Mouse (Mus musculus) limb, embryonic 10.5 days (tissue): ENCODE data around the gene Gm10715. TPM values are rescaled to one million over a fixed set of nuclear protein-coding genes. Genes with fewer than 3 reads are reported as not detected.
"Not testable (repeated sequence)": the region's sequence is repeated elsewhere in the genome, so short reads cannot be mapped to it uniquely, and the experiment has no call there.

ENCODE experiments used
- DNase-seq: peaks from one replicate; pipeline ENCODE4 v3.0.0-alpha.2; 2017; ENCODE audit warnings: low spot score
- H3K27ac ChIP-seq: fragments of 300-500 bp; sonication (generic); 2 replicates; pipeline ENCODE4 v1.5.1; 2016; ENCODE audit warnings: mild to moderate bottlenecking
- H3K27me3 ChIP-seq: fragments of 300-500 bp; sonication (generic); 2 replicates; pipeline ENCODE4 v1.6.1; 2016; ENCODE audit warnings: low read depth, mild to moderate bottlenecking; ENCODE audit not compliant: poor library complexity, severe bottlenecking
- H3K36me3 ChIP-seq: fragments of 300-500 bp; sonication (generic); 2 replicates; pipeline ENCODE4 v1.6.1; 2016; ENCODE audit warnings: mild to moderate bottlenecking, moderate library complexity
- H3K4me1 ChIP-seq: fragments of 300-500 bp; sonication (generic); 2 replicates; pipeline ENCODE4 v1.6.1; 2016
- H3K4me3 ChIP-seq: fragments of 300-500 bp; sonication (generic); 2 replicates; pipeline ENCODE4 v1.5.1; 2016; ENCODE audit warnings: mild to moderate bottlenecking, moderate library complexity
- H3K9me3 ChIP-seq: fragments of 300-500 bp; sonication (generic); replicated peaks from 2 replicates; pipeline ENCODE4 v1.6.1; 2016; ENCODE audit warnings: mild to moderate bottlenecking
- WGBS: fragments of 180-500 bp; shearing (Covaris S2); methylation state at CpG from one replicate; pipeline ENCODE4 v1.1.7; 2016; 5-methylcytosine and 5-hydroxymethylcytosine counted together
- polyA plus RNA-seq: library from polyadenylated mRNA; unstranded; fragments of >200 nt; fragmentation: Nextera tagmentation; extraction: Ambion mirVana; gene quantifications from 2 replicates; pipeline ENCODE4 v1.2.1, GENCODE M21; 2016

Gene Gm10715
- not detected in 2 replicates for polyA plus RNA-seq

GRCm38 (mm10) chr9:3036577-3036976 lies at the start of gene Gm10715:
Gene Gm10715, plus strand, starts transcription at chr9:3036877.
- H3K4me3 ChIP-seq, DNase-seq, H3K27ac ChIP-seq, H3K27me3 ChIP-seq, H3K4me1 ChIP-seq, H3K9me3 ChIP-seq, H3K36me3 ChIP-seq: not testable (repeated sequence)
- 82% methylated on average over 8 of the region's 8 CpGs for WGBS

DNA sequence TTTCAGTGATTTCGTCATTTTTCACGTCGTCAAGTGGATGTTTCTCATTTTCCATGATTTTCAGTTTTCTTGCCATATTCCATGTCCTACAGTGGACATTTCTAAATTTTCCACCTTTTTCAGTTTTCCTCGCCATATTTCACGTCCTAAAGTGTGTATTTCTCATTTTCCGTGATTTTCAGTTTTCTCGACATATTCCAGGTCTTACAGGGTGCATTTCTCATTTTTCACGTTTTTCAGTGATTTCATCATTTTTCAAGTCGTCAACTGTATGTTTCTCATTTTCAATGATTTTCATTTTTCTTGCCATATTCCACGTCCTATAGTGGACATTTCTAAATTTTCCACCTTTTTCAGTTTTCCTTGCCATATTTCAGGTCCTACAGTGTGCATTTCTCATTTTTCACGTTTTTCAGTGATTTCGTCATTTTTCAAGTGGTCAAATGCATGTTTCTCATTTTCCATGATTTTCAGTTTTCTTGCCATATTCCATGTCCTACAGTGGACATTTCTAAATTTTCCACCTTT lies 36.2 kb upstream of the Gm10715 start, which contains the start of gene Gm10722:
TSS of gene Gm10722 (plus strand) at position 478 of the 528 bp plus-strand sequence.
- 75% methylated on average over 12 of the region's 12 CpGs for WGBS
- not testable (repeated sequence) for H3K36me3 ChIP-seq

DNA sequence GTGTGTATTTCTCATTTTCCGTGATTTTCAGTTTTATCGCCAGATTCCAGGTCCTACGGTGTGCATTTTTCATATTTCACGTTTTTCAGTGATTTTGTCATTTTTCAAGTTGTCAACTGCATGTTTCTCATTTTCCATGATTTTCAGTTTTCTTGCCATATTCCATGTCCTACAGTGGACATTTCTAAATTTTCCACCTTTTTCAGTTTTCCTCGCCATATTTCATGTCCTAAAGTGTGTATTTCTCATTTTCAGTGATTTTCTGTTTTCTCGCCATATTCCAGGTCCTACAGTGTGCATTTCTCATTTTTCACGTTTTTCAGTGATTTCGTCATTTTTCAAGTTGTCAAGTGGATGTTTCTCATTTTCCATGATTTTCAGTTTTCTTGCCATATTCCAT lies 35.7 kb upstream of the Gm10715 start:
- H3K4me3 ChIP-seq, H3K36me3 ChIP-seq, DNase-seq, H3K27ac ChIP-seq, H3K9me3 ChIP-seq, H3K27me3 ChIP-seq, H3K4me1 ChIP-seq: not testable (repeated sequence)
- 66% methylated on average over 8 of the region's 8 CpGs for WGBS

More for the DNA sequence above, 36.2 kb upstream of the Gm10715 start, which contains the start of gene Gm10722:
- peak; percentile 27 for DNase-seq
- H3K4me3 ChIP-seq, H3K27ac ChIP-seq, H3K9me3 ChIP-seq, H3K4me1 ChIP-seq, H3K27me3 ChIP-seq: not testable (repeated sequence)

DNA sequence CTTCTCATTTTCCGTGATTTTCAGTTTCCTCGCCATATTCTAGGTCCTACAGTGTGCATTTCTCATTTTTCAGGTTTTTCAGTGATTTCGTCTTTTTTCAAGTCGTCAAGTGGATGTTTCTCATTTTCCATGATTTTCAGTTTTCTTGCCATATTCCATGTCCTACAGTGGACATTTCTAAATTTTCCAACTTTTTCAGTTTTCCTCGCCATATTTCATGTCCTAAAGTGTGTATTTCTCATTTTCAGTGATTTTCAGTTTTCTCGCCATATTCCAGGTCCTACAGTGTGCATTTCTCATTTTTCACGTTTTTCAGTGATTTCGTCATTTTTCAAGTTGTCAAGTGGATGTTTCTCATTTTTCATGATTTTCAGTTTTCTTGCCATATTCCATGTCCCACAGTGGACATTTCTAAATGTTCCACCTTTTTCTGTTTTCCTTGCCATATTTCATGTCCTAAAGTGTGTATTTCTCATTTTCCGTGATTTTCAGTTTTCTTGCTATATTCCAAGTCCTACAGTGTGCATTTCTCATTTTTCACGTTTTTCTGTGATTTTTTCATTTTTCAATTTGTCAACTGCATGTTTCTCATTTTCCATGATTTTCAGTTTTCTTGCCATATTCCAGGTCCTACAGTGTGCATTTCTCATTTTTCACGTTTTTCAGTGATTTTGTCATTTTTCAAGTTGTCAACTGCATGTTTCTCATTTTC lies 34.6 kb upstream of the Gm10715 start:
- not testable (repeated sequence) for H3K4me1 ChIP-seq, H3K36me3 ChIP-seq, H3K4me3 ChIP-seq, H3K27ac ChIP-seq, H3K27me3 ChIP-seq, H3K9me3 ChIP-seq
- DNase-seq, result peak; percentile 14
- WGBS, result 69% methylated on average over 9 of the region's 11 CpGs

GRCm38 (mm10) chr9:3002794-3003396 lies 33.8 kb upstream of the Gm10715 start, which contains the start of gene Gm11168:
Gene Gm11168, plus strand, starts transcription at chr9:3003346.
- H3K9me3 ChIP-seq, H3K4me1 ChIP-seq, H3K27me3 ChIP-seq, H3K27ac ChIP-seq, H3K4me3 ChIP-seq, DNase-seq, H3K36me3 ChIP-seq: not testable (repeated sequence)
- WGBS, result 77% methylated on average over 6 of the region's 14 CpGs

DNA sequence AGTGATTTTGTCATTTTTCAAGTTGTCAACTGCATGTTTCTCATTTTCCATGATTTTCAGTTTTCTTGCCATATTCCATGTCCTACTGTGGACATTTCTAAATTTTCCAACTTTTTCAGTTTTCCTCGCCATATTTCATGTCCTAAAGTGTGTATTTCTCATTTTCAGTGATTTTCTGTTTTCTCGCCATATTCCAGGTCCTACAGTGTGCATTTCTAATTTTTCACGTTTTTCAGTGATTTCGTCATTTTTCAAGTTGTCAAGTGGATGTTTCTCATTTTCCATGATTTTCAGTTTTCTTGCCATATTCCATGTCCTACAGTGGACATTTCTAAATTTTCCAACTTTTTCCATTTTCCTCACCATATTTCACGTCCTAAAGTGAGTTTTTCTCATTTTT lies 30.5 kb upstream of the Gm10715 start:
- H3K27ac ChIP-seq, H3K27me3 ChIP-seq, H3K4me3 ChIP-seq, H3K9me3 ChIP-seq, DNase-seq, H3K4me1 ChIP-seq, H3K36me3 ChIP-seq: not testable (repeated sequence)
- WGBS, result 86% methylated on average over 1 of the region's 5 CpGs

DNA sequence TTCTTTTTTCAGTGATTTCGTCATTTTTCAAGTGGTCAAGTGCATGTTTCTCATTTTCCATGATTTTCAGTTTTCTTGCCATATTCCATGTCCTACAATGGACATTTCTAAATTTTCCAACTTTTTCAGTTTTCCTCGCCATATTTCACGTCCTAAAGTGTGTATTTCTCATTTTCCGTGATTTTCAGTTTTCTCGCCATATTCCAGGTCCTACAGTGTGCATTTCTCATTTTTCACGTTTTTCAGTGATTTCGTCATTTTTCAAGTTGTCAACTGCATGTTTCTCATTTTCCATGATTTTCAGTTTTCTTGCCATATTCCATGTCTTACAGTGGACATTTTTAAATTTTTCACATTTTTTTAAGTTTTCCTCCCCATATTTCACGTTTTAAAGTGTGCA lies 30.0 kb upstream of the Gm10715 start:
- not testable (repeated sequence) for H3K27me3 ChIP-seq, H3K9me3 ChIP-seq, H3K4me1 ChIP-seq, H3K27ac ChIP-seq, H3K4me3 ChIP-seq, H3K36me3 ChIP-seq, DNase-seq
- 72% methylated on average over 8 of the region's 8 CpGs for WGBS

DNA sequence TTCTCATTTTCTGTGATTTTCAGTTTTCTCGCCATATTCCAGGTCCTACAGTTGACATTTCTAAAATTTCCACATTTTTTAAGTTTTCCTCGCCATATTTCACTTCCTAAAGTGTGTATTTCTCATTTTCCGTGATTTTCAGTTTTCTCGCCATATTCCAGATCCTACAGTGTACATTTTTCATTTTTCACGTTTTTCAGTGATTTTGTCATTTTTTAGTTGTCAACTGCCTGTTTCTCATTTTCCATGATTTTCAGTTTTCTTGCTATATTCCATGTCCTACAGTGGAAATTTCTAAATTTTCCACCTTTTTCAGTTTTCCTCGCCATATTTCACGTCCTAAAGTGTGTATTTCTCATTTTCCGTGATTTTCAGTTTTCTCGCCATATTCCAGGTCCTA lies 29.4 kb upstream of the Gm10715 start:
- not testable (repeated sequence) for H3K9me3 ChIP-seq, H3K27ac ChIP-seq, H3K4me3 ChIP-seq, H3K36me3 ChIP-seq, DNase-seq, H3K4me1 ChIP-seq, H3K27me3 ChIP-seq
- WGBS, result 79% methylated on average over 8 of the region's 9 CpGs

DNA sequence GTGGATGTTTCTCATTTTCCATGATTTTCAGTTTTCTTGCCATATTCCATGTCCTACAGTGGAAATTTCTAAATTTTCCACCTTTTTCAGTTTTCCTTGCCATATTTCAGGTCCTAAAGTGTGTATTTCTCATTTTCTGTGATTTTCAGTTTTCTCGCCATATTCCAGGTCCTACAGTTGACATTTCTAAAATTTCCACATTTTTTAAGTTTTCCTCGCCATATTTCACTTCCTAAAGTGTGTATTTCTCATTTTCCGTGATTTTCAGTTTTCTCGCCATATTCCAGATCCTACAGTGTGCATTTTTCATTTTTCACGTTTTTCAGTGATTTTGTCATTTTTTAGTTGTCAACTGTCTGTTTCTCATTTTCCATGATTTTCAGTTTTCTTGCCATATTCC lies 27.3 kb upstream of the Gm10715 start:
- H3K9me3 ChIP-seq, H3K36me3 ChIP-seq, DNase-seq, H3K27ac ChIP-seq, H3K4me3 ChIP-seq, H3K27me3 ChIP-seq, H3K4me1 ChIP-seq: not testable (repeated sequence)
- WGBS, result no CpG with 5 or more reads among the region's 5 CpGs

DNA sequence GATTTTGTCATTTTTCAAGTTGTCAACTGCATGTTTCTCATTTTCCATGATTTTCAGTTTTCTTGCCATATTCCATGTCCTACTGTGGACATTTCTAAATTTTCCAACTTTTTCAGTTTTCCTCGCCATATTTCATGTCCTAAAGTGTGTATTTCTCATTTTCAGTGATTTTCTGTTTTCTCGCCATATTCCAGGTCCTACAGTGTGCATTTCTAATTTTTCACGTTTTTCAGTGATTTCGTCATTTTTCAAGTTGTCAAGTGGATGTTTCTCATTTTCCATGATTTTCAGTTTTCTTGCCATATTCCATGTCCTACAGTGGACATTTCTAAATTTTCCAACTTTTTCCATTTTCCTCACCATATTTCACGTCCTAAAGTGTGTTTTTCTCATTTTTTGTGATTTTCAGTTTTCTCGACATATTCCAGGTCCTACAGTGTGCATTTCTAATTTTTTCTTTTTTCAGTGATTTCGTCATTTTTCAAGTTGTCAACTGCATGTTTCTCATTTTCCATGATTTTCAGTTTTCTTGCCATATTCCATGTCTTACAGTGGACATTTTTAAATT lies 24.5 kb upstream of the Gm10715 start:
- H3K9me3 ChIP-seq, DNase-seq, H3K27me3 ChIP-seq, H3K4me3 ChIP-seq, H3K27ac ChIP-seq, H3K4me1 ChIP-seq, H3K36me3 ChIP-seq: not testable (repeated sequence)
- WGBS, result 80% methylated on average over 3 of the region's 7 CpGs

GRCm38 (mm10) chr9:3012733-3013279 lies 23.9 kb upstream of the Gm10715 start, which contains the start of gene Gm10721:
Gene Gm10721, plus strand, starts transcription at chr9:3013140.
- DNase-seq, H3K36me3 ChIP-seq, H3K9me3 ChIP-seq, H3K27me3 ChIP-seq, H3K4me3 ChIP-seq, H3K4me1 ChIP-seq, H3K27ac ChIP-seq: not testable (repeated sequence)
- WGBS, result no CpG with 5 or more reads among the region's 11 CpGs

GRCm38 (mm10) chr9:3015354-3015753 lies 21.3 kb upstream of the Gm10715 start, which contains the start of gene Gm10720:
Gene Gm10720, plus strand, starts transcription at chr9:3015654.
- not testable (repeated sequence) for DNase-seq, H3K9me3 ChIP-seq, H3K4me3 ChIP-seq, H3K27ac ChIP-seq, H3K4me1 ChIP-seq, H3K27me3 ChIP-seq, H3K36me3 ChIP-seq
- WGBS, result 70% methylated on average over 5 of the region's 9 CpGs

GRCm38 (mm10) chr9:3015896-3016295 lies 20.8 kb upstream of the Gm10715 start:
- H3K9me3 ChIP-seq, H3K27me3 ChIP-seq, H3K27ac ChIP-seq, DNase-seq, H3K36me3 ChIP-seq, H3K4me1 ChIP-seq, H3K4me3 ChIP-seq: not testable (repeated sequence)
- WGBS, result 76% methylated on average over 6 of the region's 6 CpGs
